Mouse (Mus musculus) kidney, postnatal 0 days (tissue): Measurements from ENCODE around the gene Mttp. TPM values are rescaled to one million over a fixed set of nuclear protein-coding genes. Genes with fewer than 3 reads are reported as not detected.

ENCODE experiments used
- ATAC-seq: fragments of 200-750 bp; cut with Nextera tagmentation; replicated peaks from 2 replicates; pipeline ENCODE4 v1.8.0; 2017; ENCODE audit warnings: low read depth, moderate number of reproducible peaks, moderate TSS enrichment, moderate library complexity; ENCODE audit not compliant: low FRiP score
- DNase-seq: peaks from one replicate; pipeline ENCODE4 v3.0.0-alpha.2; 2016; ENCODE audit warnings: low spot score
- H3K27ac ChIP-seq: fragments of 300-500 bp; sonication (generic); 2 replicates; pipeline ENCODE4 v1.5.1; 2014; ENCODE audit warnings: mild to moderate bottlenecking
- H3K27me3 ChIP-seq: fragments of 300-500 bp; sonication (generic); 2 replicates; pipeline ENCODE4 v1.6.1; 2014; ENCODE audit warnings: low read length, mixed read lengths; ENCODE audit not compliant: insufficient read depth
- H3K36me3 ChIP-seq: fragments of 300-500 bp; sonication (generic); 2 replicates; pipeline ENCODE4 v1.6.1; 2014; ENCODE audit warnings: low read length, mixed read lengths; ENCODE audit not compliant: insufficient read depth
- H3K4me1 ChIP-seq: fragments of 300-500 bp; sonication (generic); replicated peaks from 2 replicates; pipeline ENCODE4 v1.6.1; 2014; ENCODE audit warnings: antibody characterized with exemption, low read length, mixed read lengths; ENCODE audit not compliant: insufficient read depth
- H3K4me2 ChIP-seq: fragments of 300-500 bp; sonication (generic); 2 replicates; pipeline ENCODE4 v1.6.1; 2014; ENCODE audit warnings: mild to moderate bottlenecking, low read length, moderate library complexity, mixed read lengths
- H3K4me3 ChIP-seq: fragments of 300-500 bp; sonication (generic); replicated peaks from 2 replicates; pipeline ENCODE4 v1.5.1; 2014; ENCODE audit warnings: low read depth, low read length
- H3K9ac ChIP-seq: fragments of 300-500 bp; sonication (generic); 2 replicates; pipeline ENCODE4 v1.6.1; 2014; ENCODE audit warnings: low read depth, low read length
- H3K9me3 ChIP-seq: fragments of 300-500 bp; sonication (generic); replicated peaks from 2 replicates; pipeline ENCODE4 v1.6.1; 2016; ENCODE audit warnings: low read length, inconsistent platforms, mixed read lengths
- CTCF ChIP-seq: IDR thresholded peaks from 2 replicates; pipeline ENCODE4 v1.5.1; 2016; ENCODE audit warnings: antibody characterized with exemption, low read depth, mild to moderate bottlenecking, moderate library complexity
- whole genome bisulfite sequencing: fragments of 180-500 bp; shearing (Covaris S2); extraction: QIAGEN DNeasy Blood & Tissue Kit; methylation state at CpG from one replicate; pipeline ENCODE4 v1.1.7; 2014; 5-methylcytosine and 5-hydroxymethylcytosine counted together
- polyA plus RNA-seq: library from polyadenylated mRNA; unstranded; fragments of >200 nt; fragmentation: Nextera tagmentation; extraction: Ambion mirVana; gene quantifications from 2 replicates; pipeline ENCODE4 v1.2.1, GENCODE M21; 2015

Gene Mttp
- polyA plus RNA-seq, 1 experiment from 2014 or later: 6.9 TPM

DNA sequence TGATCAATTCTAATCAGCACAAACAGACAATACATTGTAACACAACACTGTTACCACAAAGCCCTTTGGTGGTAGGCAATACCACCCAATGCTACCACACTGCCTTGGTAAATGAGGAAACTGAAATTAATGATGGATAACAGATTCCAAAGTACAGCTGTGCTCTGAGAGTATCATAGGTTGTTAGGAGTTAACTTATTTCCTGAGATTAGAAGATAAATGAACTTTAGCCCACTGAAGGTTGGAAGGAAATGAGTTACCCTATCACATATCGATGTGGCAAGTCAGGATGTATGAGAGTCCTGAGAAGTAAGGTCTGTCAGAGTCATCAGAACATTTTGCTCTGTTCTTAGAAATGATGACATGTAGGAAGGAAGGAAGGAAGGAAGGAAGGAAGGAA is 10.2 kb downstream of the Mttp start:
- Histone ChIP-seq H3K4me3 (no peak overlapping the region), H3K9me3 (no peaks in the 10 kb centered on the region), H3K4me1 (no peaks in the 10 kb centered on the region), H3K4me2 (no peak overlapping the region), H3K36me3 (no peaks in the 10 kb centered on the region), H3K27me3 (no peaks in the 10 kb centered on the region), H3K27ac (no peak overlapping the region), H3K9ac (no peak overlapping the region)
- TF ChIP-seq CTCF: no peak
- ATAC-seq (no peak), DNase-seq (no peak)
- 51% methylated on average over 1 of the region's 1 CpGs for WGBS

DNA sequence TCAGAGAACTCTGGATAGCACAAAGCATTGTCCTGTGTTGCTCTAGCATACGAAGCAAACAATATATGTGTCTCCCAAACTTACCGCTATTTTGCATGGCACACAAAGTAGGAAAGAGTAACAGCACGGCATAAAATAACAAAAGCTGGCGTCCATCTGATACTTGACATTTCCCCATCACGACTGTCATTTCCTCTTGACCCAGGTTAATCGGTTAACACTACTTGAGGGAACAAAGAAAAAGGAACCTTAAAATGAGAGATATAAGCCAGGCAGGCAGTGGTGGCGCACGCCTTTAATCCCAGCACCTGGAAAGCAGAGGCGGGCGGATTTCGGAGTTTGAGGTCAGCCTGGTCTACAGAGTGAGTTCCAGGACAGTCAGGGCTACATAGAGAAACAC is 10.9 kb downstream of the Mttp start:
- Histone ChIP-seq H3K27me3 (no peaks in the 10 kb centered on the region), H3K9ac (no peak overlapping the region), H3K4me3 (no peak overlapping the region), H3K27ac (no peak overlapping the region), H3K4me2 (no peak overlapping the region), H3K9me3 (no peaks in the 10 kb centered on the region), H3K36me3 (no peaks in the 10 kb centered on the region), H3K4me1 (no peaks in the 10 kb centered on the region)
- ATAC-seq (no peak), DNase-seq (no peak)
- 77% methylated on average over 11 of the region's 11 CpGs for WGBS
- TF ChIP-seq CTCF: no peak

DNA sequence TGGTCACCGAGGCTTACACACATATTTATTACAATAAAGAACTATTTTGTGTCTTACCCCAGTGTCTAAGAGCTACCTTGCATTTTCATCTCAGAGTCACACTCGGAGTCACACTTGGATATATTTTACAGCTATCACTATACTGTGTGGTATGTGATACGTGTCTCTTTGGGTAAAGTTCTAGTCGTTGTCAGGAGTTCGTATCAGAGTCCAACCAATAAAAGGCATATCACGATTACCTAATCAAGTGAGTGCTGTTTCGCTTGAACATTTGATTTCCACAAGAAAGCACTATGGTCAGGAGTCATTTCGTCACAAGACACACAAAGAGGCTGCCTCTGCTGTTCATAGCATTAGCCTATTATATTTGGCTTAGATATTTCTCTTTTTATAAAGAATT is 11.3 kb downstream of the Mttp start:
- no peak for TF ChIP-seq CTCF
- H3K27me3 ChIP-seq: no peaks in the 10 kb centered on the region
- H3K36me3 ChIP-seq: no peaks in the 10 kb centered on the region
- H3K9me3 ChIP-seq: no peaks in the 10 kb centered on the region
- H3K27ac ChIP-seq: no peak overlapping the region
- H3K4me1 ChIP-seq: no peaks in the 10 kb centered on the region
- no peak overlapping the region for H3K4me3 ChIP-seq
- no peak overlapping the region for H3K9ac ChIP-seq
- ATAC-seq (no peak), DNase-seq (no peak)
- 84% methylated on average over 8 of the region's 8 CpGs for WGBS
- no peak overlapping the region for H3K4me2 ChIP-seq

DNA sequence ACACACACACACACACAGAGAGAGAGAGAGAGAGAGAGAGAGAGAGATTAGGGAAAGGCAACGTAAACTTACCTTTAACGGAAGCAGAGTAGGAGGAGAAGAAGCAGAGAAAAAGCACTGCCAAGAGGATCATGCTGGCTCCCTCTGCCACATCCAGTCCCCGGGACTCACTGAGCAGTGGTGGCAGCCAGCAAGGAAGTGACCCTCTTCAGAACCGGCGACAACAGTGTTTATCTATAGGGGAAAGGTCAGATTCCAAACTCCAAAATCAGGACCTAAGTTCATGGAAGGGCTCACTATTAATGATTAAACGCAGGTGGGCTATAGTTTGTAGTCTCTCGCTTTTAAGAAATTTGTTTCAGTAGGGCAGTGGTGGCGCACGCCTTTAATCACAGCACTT is 13.6 kb downstream of the Mttp start:
- Histone ChIP-seq H3K9ac (no peak overlapping the region), H3K4me2 (no peak overlapping the region), H3K4me1 (no peaks in the 10 kb centered on the region), H3K27me3 (no peaks in the 10 kb centered on the region), H3K36me3 (no peaks in the 10 kb centered on the region), H3K9me3 (no peaks in the 10 kb centered on the region), H3K27ac (no peak overlapping the region), H3K4me3 (no peak overlapping the region)
- no peak for TF ChIP-seq CTCF
- WGBS: 53% methylated on average over 9 of the region's 9 CpGs
- ATAC-seq: no peak
- no peak for DNase-seq

DNA sequence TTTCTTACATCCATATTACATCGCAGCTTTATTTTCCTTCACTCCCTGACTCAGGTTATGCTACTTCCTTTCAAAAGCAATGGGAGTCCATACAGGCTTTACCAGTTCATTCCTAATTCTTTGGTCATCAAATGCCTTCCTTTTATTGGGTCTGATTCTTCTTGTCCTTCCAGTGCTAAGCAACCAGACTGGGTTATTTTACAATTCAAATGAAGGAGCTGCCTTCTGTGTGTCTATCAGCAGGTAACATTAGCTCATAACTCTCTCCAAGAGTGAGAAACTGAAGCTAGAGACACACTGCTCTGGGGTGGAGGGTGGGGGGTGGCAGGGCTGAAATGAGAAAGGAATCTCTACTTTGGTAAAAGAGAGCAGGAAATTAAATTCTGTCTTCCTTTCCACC is 14.1 kb downstream of the Mttp start:
- WGBS: 67% methylated on average over 1 of the region's 1 CpGs
- Histone ChIP-seq H3K36me3 (no peaks in the 10 kb centered on the region), H3K9ac (no peak overlapping the region), H3K9me3 (no peaks in the 10 kb centered on the region), H3K4me2 (no peak overlapping the region), H3K4me1 (no peaks in the 10 kb centered on the region), H3K27ac (no peak overlapping the region), H3K27me3 (no peaks in the 10 kb centered on the region), H3K4me3 (no peak overlapping the region)
- ATAC-seq: no peak
- TF ChIP-seq CTCF: no peak
- no peak for DNase-seq

DNA sequence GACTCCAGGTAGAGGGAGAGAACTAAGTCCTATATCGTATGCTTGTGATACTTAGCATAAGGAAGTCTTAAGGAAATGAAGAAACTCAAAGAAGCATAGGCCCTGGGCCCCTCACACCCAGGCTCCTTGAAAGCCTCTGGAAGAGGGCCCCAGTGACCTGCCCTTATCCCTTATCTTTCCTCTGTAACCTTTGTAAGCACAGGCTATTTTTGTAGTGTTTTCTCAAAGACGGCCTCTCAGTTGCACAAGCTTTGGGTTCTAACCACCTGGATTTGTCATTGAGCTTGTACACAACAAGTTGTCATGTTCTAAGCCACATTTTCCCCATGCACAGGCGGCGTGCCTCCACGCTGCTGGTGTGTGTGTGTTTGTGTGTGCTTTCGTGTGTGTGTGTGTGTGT is 15.7 kb downstream of the Mttp start:
- ATAC-seq (no peak), DNase-seq (no peak)
- Histone ChIP-seq H3K27me3 (no peaks in the 10 kb centered on the region), H3K4me2 (no peak overlapping the region), H3K9me3 (no peaks in the 10 kb centered on the region), H3K4me1 (no peaks in the 10 kb centered on the region), H3K27ac (no peak overlapping the region), H3K4me3 (no peak overlapping the region), H3K36me3 (no peaks in the 10 kb centered on the region), H3K9ac (no peak overlapping the region)
- WGBS: 91% methylated on average over 6 of the region's 6 CpGs
- TF ChIP-seq CTCF: no peak

DNA sequence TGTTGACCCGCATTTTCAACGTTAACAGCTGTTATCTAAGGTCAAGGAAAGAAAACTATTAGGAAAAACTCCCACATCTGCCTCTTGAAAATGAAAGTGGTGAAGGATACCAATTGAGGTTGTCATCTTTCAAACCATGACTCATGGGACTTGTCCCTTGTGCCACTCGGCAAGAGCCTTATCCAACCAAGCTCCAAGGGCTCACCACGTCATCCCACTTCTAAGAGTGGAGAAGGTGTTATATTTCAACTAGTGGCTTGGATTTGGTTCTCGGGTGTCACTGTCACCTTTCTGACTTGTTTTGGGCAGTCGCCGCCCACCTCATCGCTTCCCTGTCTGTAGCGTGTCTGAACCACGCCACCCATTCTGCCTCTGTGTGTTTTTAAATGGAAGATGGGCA is 20.9 kb downstream of the Mttp start:
- WGBS: 56% methylated on average over 10 of the region's 10 CpGs
- TF ChIP-seq CTCF: no peak
- Histone ChIP-seq H3K9ac (no peak overlapping the region), H3K27me3 (no peaks in the 10 kb centered on the region), H3K9me3 (no peaks in the 10 kb centered on the region), H3K36me3 (no peaks in the 10 kb centered on the region), H3K4me3 (no peak overlapping the region), H3K4me1 (no peaks in the 10 kb centered on the region), H3K4me2 (no peak overlapping the region), H3K27ac (no peak overlapping the region)
- no peak for ATAC-seq
- no peak for DNase-seq
